Mouse (Mus musculus): Measurements from ENCODE around the gene Prdx5. TPM values are rescaled to one million over a fixed set of nuclear protein-coding genes. Genes with fewer than 3 reads are reported as not detected.

The Prdx5 gene
- total RNA-seq, 2 experiments from 2014 or later: 101 to 145 TPM

- ATAC-seq (replicated peaks; ENCODE audit: low FRiP score, poor library complexity, severe bottlenecking): no peak
Observed at GRCm38 (mm10) chr19:6920741-6921636, 11.1 kb upstream of the Prdx5 start.

DNA sequence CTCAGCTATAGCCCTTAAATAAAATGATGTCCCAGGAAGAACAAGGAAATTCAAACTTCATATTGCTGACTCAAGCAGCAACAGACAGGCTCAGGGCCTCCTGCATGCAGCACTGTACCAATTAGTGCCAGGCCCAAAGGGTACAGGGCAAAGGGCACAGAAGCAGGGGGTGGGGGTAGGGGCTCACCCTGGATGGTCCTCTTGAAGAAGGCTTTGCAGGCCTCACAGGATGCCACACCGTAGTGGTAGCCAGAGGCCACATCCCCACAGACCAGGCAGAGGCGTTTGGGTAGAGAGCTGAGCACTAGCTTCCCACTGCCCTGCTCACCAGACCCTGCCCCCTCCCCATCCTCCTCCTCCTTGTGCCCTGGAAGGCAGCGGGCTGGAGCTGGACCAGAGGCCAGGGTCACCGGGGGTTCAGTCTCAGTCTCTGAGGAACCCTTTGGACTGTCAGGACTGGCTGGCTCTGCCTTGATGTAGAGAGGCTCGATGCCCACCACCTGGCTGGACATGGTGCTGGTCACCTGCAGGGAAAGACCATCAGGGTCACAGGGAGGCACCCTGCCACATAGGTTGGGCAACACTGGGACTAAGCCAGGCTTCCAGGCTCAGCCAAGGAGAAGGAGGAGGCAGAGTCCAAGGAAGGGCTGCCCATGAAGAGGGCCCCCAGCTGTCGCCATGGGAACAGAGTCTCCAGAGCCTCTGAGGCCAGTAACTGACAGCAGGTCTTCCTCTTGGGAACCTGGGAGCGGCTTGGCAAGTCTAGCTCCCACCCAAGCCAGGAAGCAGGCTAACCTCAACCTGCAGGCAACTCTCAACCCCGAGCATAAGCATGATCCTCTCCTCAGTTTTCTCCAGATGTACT, 10.2 kb upstream of the Prdx5 start:
- no peak for ATAC-seq (replicated peaks; ENCODE audit: low FRiP score, poor library complexity, severe bottlenecking)

- no peak for ATAC-seq (replicated peaks; ENCODE audit: low FRiP score, poor library complexity, severe bottlenecking)
Observed at GRCm38 (mm10) chr19:6919431-6919830, 9.5 kb upstream of the Prdx5 start.

DNA sequence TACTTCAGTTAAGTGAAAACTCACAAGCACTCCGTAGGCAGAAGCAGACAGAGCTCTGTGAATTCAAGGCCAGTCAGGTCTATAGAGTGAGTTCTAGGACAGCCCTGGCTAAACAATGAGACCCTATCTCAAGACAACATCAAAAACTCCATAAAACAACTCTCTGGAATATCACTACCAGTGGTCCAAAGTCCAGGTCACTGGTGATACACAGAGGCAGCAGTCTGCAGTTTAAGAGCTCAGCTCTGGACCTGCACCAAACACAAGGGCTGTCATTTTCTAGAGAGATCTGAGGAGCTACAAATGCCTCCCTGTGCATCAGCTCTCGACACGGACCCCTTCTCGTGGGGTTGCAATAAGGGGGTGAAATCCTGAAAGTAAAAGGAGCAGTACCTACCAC, 8.4 kb upstream of the Prdx5 start:
- no peak for ATAC-seq (replicated peaks; ENCODE audit: low FRiP score, poor library complexity, severe bottlenecking)

GRCm38 (mm10) chr19:6916496-6916895, 6.6 kb upstream of the Prdx5 start:
- ATAC-seq (replicated peaks; ENCODE audit: low FRiP score, poor library complexity, severe bottlenecking): no peak

DNA sequence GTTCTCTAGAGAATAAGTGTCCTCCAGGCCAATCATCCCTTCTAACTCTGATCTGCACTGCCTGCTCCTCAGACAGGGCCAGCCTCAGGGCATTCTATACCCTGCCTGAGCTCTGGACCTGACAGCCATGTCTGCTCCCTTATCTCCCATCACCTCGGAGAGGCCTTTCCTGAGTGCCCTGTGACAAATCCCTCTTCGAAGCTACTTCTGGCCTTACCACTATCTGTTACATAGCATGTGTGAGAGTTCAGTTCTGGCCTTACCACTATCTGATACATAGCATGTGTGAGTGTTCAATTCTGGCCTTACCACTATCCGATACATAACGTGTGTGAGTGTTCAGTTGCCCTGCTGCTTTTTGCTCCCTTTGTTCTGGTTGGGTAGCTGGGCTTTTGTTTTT, 5.4 kb upstream of the Prdx5 start:
- no peak for ATAC-seq (replicated peaks; ENCODE audit: low FRiP score, poor library complexity, severe bottlenecking)

GRCm38 (mm10) chr19:6914540-6914939, 4.6 kb upstream of the Prdx5 start:
- ATAC-seq (replicated peaks; ENCODE audit: low FRiP score, poor library complexity, severe bottlenecking): no peak

- no peak for ATAC-seq (replicated peaks; ENCODE audit: low FRiP score, poor library complexity, severe bottlenecking)
Observed at GRCm38 (mm10) chr19:6913991-6914390, 4.1 kb upstream of the Prdx5 start.

DNA sequence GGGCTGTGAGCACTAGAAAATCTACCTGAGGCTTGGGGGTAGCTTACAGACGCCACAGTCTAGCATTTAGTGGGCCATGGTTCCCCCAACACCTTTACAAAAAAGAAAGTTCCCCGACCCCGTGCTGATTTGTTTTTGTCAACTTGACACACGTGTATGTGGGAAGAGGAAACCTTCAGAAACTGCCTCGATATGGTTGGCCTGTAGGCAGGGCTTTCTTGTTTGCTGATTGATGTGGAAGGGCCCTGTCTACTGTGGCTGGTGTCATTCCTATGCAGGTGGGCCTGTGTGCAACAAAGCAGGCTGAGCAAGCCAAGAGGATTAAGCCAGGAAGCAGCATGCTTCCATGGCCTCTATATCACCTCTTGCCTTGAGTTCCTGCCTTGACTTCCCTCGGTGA, 3.1 kb upstream of the Prdx5 start:
- ATAC-seq (replicated peaks; ENCODE audit: low FRiP score, poor library complexity, severe bottlenecking): no peak

- no peak for ATAC-seq (replicated peaks; ENCODE audit: low FRiP score, poor library complexity, severe bottlenecking)
Observed at GRCm38 (mm10) chr19:6912205-6912970, 2.5 kb upstream of the Prdx5 start.

DNA sequence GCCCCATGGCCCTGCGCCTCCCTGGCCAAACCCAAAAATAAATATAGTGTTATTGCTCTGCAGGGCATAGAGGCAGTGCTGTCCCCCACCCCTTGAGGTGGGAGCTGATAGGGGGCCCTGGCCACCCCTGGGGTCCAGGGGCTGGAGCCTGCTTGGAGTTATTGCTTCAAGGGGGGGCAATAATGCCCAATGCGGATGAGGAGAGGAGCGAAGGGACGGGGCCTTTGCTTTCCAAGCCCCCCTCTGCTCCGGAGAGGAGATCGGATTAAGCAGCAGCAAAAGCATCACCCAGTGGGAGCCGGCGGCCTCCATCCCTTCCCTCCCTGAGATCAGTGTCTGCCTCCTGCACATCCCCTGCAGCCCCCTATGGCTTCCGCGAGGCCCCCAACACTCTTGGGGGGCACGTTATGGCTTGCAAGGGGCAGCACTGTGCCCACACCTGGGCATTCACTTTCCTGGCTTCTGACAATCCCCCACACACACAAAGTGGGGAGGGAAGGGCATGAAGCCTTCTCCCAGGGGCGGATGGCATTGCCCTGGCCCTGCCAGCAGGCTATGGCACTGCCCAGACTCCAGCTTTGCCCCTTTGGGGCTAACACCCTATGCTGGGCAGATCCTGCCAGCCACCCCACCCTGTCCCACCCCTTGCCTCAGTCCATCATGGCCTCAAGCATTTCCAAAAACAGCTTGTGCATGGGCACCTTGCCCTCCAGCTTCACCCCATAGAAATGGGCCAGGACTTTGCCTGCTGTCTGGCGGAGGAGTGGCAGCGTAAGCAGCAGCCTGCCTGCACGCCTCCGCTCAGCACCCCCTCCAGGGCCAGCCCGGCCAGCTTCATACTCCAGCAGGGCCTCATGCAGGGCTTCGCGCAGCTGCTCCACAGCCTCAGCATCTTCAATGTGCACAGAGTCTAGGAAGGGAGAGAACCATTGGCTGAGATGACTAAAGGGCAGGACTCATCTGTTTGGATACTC, 1.5 kb upstream of the Prdx5 start:
- ATAC-seq (replicated peaks; ENCODE audit: low FRiP score, poor library complexity, severe bottlenecking): no peak

DNA sequence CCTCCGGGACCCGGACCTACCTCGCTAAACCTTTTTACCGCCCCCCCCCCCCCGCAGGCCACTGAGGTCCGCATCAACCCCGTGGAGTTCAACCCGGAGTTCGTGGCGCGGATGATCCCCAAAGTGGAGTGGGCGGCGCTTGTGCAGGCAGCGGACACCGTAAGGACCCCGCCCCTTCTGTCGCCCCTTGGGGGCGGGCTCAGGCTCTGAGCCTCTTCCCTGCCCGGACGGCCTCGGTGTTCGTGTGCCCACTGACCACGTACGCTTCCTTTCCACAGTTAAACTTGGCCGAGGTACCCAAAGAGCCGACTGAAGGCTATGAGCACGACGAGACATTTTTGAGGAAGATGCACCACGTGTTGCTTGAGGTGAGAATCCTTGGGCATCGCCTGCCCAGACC, 400 bp upstream of the Prdx5 start:
- ATAC-seq (replicated peaks; ENCODE audit: low FRiP score, poor library complexity, severe bottlenecking): peak; percentile 50

- no peak for ATAC-seq (replicated peaks; ENCODE audit: low FRiP score, poor library complexity, severe bottlenecking)
Observed at GRCm38 (mm10) chr19:6909021-6909420, 885 bp downstream of the Prdx5 start.

- ATAC-seq (replicated peaks; ENCODE audit: low FRiP score, poor library complexity, severe bottlenecking): no peak
Observed at GRCm38 (mm10) chr19:6907811-6908540, 1.9 kb downstream of the Prdx5 start.

DNA sequence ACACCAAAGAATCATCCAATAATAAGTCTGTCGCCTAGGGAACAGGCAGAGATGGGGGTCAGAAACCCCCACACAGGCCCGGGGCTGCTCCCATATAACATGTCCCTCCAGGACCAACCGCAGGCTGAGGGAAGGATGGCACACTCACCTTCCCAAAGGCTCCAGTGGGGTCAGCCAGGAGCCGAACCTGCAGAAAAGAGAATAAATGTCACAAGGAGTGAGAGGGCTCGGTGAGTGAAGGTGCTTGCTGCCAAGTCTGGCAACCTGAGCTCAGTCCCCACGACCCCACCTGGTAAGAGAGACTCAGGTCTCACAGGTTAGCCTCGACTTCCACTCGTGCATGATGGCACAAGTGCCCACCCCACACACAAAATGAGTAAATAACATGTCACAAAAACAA, 2.8 kb downstream of the Prdx5 start:
- ATAC-seq (replicated peaks; ENCODE audit: low FRiP score, poor library complexity, severe bottlenecking): no peak

DNA sequence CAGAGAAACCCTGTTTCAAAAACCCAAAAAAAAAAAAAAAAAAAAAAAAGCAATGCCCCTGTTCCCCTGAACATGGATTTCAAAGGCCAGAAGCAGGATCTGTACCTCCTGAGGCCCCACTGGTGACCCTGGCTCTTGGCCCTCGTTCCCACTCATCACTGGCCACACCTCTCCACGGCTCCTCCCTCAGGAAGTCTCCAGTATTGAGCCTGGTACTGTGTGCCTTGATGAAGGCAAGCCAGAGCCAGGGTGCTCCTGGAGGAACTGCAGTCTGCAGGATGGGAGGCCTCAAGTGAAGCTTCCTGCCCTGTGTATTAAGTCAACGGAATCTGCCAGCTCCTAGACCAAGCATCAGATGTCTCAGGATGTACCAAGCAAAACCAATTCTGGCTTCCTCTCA, 3.7 kb downstream of the Prdx5 start:
- ATAC-seq (replicated peaks; ENCODE audit: low FRiP score, poor library complexity, severe bottlenecking): no peak

DNA sequence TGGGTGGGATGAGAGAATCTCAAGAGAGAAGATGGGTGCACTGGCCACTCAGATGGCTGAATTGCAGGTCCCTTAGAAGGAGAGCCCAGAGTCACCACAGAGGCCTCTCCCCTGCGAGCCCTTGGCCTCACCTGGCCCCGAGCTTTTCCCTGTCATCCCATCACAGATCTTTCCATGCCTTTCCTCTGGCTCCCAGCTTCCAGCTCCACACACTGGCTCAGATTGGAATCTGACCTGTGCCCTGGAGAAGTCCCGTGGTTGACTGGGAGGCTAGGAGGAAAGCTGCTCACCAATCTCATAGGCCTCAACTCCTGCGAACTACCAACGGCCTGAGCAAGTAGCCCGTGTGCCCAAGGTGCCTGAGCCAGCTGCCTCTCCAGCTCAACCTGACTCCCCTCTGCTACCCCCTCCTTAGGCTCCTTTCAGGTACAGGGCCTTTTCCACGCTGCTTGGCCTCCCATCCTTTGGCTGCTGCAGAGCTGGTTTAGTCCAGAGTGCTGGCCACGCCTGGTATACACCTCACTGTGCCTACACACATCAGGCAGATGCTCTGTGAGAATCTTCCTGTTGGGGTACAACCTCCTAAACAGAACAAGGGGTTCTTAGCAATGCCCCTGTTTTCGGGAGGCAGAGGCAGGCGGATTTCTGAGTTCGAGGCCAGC, 4.3 kb downstream of the Prdx5 start:
- no peak for ATAC-seq (replicated peaks; ENCODE audit: low FRiP score, poor library complexity, severe bottlenecking)

DNA sequence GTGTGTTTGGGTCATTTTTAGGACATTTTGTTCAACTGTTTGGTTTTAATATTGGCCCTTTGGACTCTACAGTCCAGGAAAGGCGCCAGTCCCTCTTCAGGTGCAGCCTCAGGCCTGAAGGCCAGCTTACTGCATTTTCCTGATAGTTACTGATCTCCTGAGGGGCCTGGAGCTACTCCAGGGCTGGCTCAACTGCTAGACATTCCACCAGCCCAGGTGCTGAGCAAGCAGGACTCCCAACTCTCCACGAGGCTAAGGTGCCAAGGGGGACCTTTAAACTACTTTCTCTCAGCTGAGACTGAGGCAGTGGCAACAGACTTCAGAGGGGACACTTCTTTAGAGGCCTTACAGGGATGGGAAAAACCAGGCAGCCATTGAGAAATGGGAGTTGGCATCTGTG, 5.1 kb downstream of the Prdx5 start:
- ATAC-seq (replicated peaks; ENCODE audit: low FRiP score, poor library complexity, severe bottlenecking): no peak

Measured in erythroid progenitor cell, adult 5-6 weeks (primary cell).